Mouse (Mus musculus) megakaryocyte, embryonic 14.5 days (primary cell): Measurements from ENCODE around the gene Srcap. TPM values are rescaled to one million over a fixed set of nuclear protein-coding genes. Genes with fewer than 3 reads are reported as not detected.
"Not testable (repeated sequence)": the region's sequence is repeated elsewhere in the genome, so short reads cannot be mapped to it uniquely, and the experiment has no call there.

ENCODE experiments used
- H3K27me3 ChIP-seq: replicated peaks from 2 replicates; pipeline ENCODE3; 2012; ENCODE audit warnings: inconsistent platforms
- H3K36me3 ChIP-seq: replicated peaks from 2 replicates; pipeline ENCODE3; 2012; ENCODE audit warnings: low read length, inconsistent platforms, mixed read lengths
- H3K4me1 ChIP-seq: 2 replicates; pipeline ENCODE4 v1.6.1; 2012; ENCODE audit warnings: inconsistent platforms
- H3K4me3 ChIP-seq: replicated peaks from 2 replicates; pipeline ENCODE3; 2012; ENCODE audit warnings: moderate library complexity, mild to moderate bottlenecking, inconsistent platforms
- H3K9me3 ChIP-seq: 2 replicates; pipeline ENCODE4 v1.6.1; 2012; ENCODE audit warnings: inconsistent platforms
- FLI1 ChIP-seq: IDR thresholded peaks from 2 replicates; pipeline ENCODE4 v1.6.1; 2012; ENCODE audit warnings: low read length, inconsistent platforms, mixed read lengths
- GATA1 ChIP-seq: IDR thresholded peaks from 3 replicates; pipeline ENCODE4 v1.6.1; 2012; ENCODE audit warnings: mixed read lengths, low read length, inconsistent platforms, borderline replicate concordance
- polyA plus RNA-seq: library from polyadenylated mRNA; stranded (reverse); fragments of >175 nt; gene quantifications from 2 replicates; pipeline ENCODE4 v1.2.3, GENCODE M21; 2012; ENCODE audit warnings: low replicate concordance; ENCODE audit not compliant: insufficient read depth

Gene Srcap
- polyA plus RNA-seq, 1 experiment, result 9.1 TPM

- Histone ChIP-seq H3K9me3 (no peaks in the 10 kb centered on the region), H3K4me1 (peaks cover 54% of the 10 kb centered on the region), H3K4me3 (no peak overlapping the region), H3K27me3 (no peaks in the 10 kb centered on the region), H3K36me3 (peaks cover 57% of the 10 kb centered on the region)
- TF ChIP-seq GATA1, result no peak
- no peak for TF ChIP-seq FLI1
These were observed 36.5 kb upstream of the Srcap start for GRCm38 (mm10) chr7:127475186-127475740.

- Histone ChIP-seq H3K4me1 (peaks cover 64% of the 10 kb centered on the region), H3K36me3 (peaks cover 68% of the 10 kb centered on the region), H3K9me3 (no peaks in the 10 kb centered on the region), H3K27me3 (no peaks in the 10 kb centered on the region), H3K4me3 (peak overlapping the region; percentile 67)
- TF ChIP-seq GATA1, result no peak
- TF ChIP-seq FLI1, result no peak
These were observed 35.4 kb upstream of the Srcap start for GRCm38 (mm10) chr7:127476336-127476735.

GRCm38 (mm10) chr7:127476855-127477254 is 34.9 kb upstream of the Srcap start:
- Histone ChIP-seq H3K27me3 (no peaks in the 10 kb centered on the region), H3K4me3 (peak overlapping the region; percentile 97), H3K4me1 (peaks cover 69% of the 10 kb centered on the region), H3K9me3 (no peaks in the 10 kb centered on the region), H3K36me3 (peaks cover 72% of the 10 kb centered on the region)
- no peak for TF ChIP-seq FLI1
- TF ChIP-seq GATA1, result no peak

GRCm38 (mm10) chr7:127477687-127478634 is 33.8 kb upstream of the Srcap start:
- peaks cover 75% of the 10 kb centered on the region for H3K36me3 ChIP-seq
- H3K4me1 ChIP-seq, result peaks cover 72% of the 10 kb centered on the region
- no peaks in the 10 kb centered on the region for H3K9me3 ChIP-seq
- TF ChIP-seq FLI1 (no peak), GATA1 (no peak)
- no peaks in the 10 kb centered on the region for H3K27me3 ChIP-seq
- H3K4me3 ChIP-seq, result peak overlapping the region; percentile 97

- peaks cover 72% of the 10 kb centered on the region for H3K4me1 ChIP-seq
- TF ChIP-seq FLI1 (no peak), GATA1 (no peak)
- H3K4me3 ChIP-seq, result peak within 1 kb of the TSS; percentile 97
- H3K36me3 ChIP-seq, result peaks cover 75% of the 10 kb centered on the region
- H3K9me3 ChIP-seq, result no peaks in the 10 kb centered on the region
- no peaks in the 10 kb centered on the region for H3K27me3 ChIP-seq
These were observed 33.0 kb upstream of the Srcap start, which contains the start of gene Fbrs for GRCm38 (mm10) chr7:127478635-127479317. TSS of gene Fbrs (plus strand) at chr7:127479199.

GRCm38 (mm10) chr7:127479318-127480225 is 32.2 kb upstream of the Srcap start:
- TF ChIP-seq FLI1 (no peak), GATA1 (no peak)
- H3K27me3 ChIP-seq, result no peaks in the 10 kb centered on the region
- H3K4me1 ChIP-seq, result peaks cover 76% of the 10 kb centered on the region
- peak overlapping the region; percentile 97 for H3K4me3 ChIP-seq
- peaks cover 75% of the 10 kb centered on the region for H3K36me3 ChIP-seq
- no peaks in the 10 kb centered on the region for H3K9me3 ChIP-seq

- peaks cover 75% of the 10 kb centered on the region for H3K36me3 ChIP-seq
- TF ChIP-seq FLI1, result no peak
- H3K9me3 ChIP-seq, result no peaks in the 10 kb centered on the region
- H3K4me3 ChIP-seq, result peak overlapping the region; percentile 97
- H3K27me3 ChIP-seq, result no peaks in the 10 kb centered on the region
- H3K4me1 ChIP-seq, result peaks cover 76% of the 10 kb centered on the region
These were observed 31.5 kb upstream of the Srcap start for GRCm38 (mm10) chr7:127480321-127480720.

- Histone ChIP-seq H3K4me1 (peaks cover 88% of the 10 kb centered on the region), H3K36me3 (peaks cover 98% of the 10 kb centered on the region), H3K27me3 (no peaks in the 10 kb centered on the region), H3K9me3 (no peaks in the 10 kb centered on the region), H3K4me3 (no peak overlapping the region)
- TF ChIP-seq GATA1, result no peak
- TF ChIP-seq FLI1, result no peak
These were observed 26.4 kb upstream of the Srcap start for GRCm38 (mm10) chr7:127485416-127485815.

GRCm38 (mm10) chr7:127488364-127488763 is 23.4 kb upstream of the Srcap start:
- peaks cover 98% of the 10 kb centered on the region for H3K36me3 ChIP-seq
- not testable (repeated sequence) for H3K9me3 ChIP-seq

More at GRCm38 (mm10) chr7:127488364-127488763, 23.4 kb upstream of the Srcap start:
- H3K4me3 ChIP-seq, H3K27me3 ChIP-seq: not testable (repeated sequence)
- peaks cover 59% of the 10 kb centered on the region for H3K4me1 ChIP-seq
